Mouse (Mus musculus): Measurements from ENCODE around the gene Ralgapa1. TPM values are rescaled to one million over a fixed set of nuclear protein-coding genes. Genes with fewer than 3 reads are reported as not detected.
"Not testable (repeated sequence)": the region's sequence is repeated elsewhere in the genome, so short reads cannot be mapped to it uniquely, and the experiment has no call there.

Gene Ralgapa1
- polyA plus RNA-seq, 1 experiment: 3.6 TPM

- Histone ChIP-seq H3K27me3 (ENCODE audit: control insufficient read depth, insufficient read depth, insufficient read length) (no peaks in the 10 kb centered on the region), H3K79me3 (ENCODE audit: low read depth) (peaks cover 12% of the 10 kb centered on the region), H3K36me3 (ENCODE audit: control insufficient read depth, insufficient read depth) (no peaks in the 10 kb centered on the region), H3ac (ENCODE audit: control insufficient read depth, insufficient read length, low read depth) (no peak overlapping the region), H3K4me3 (ENCODE audit: insufficient read depth, poor library complexity, severe bottlenecking) (no peak overlapping the region), H3K79me2 (ENCODE audit: control insufficient read depth, insufficient read depth) (peaks cover 32% of the 10 kb centered on the region)
- TF ChIP-seq CEBPB (IDR thresholded peaks at IDR 0.05; ENCODE audit: low read depth) (no peak), MAX (IDR thresholded peaks at IDR 0.05) (no peak), MYOG (IDR thresholded peaks at IDR 0.05; ENCODE audit: control insufficient read depth, extremely low read depth, insufficient read length) (no peak), CTCF (IDR thresholded peaks at IDR 0.05; ENCODE audit: control insufficient read depth, insufficient read depth, insufficient read length) (no peak), FOSL1 (IDR thresholded peaks at IDR 0.05; ENCODE audit: insufficient read depth, low read length, poor library complexity, severe bottlenecking) (no peak), MYOD1 (IDR thresholded peaks at IDR 0.05; ENCODE audit: control insufficient read depth, insufficient read length, low read depth) (no peak), USF1 (IDR thresholded peaks at IDR 0.05; ENCODE audit: low read depth) (no peak)
Observed at GRCm38 (mm10) chr12:55798745-55799144, 22.2 kb downstream of the Ralgapa1 start.

DNA sequence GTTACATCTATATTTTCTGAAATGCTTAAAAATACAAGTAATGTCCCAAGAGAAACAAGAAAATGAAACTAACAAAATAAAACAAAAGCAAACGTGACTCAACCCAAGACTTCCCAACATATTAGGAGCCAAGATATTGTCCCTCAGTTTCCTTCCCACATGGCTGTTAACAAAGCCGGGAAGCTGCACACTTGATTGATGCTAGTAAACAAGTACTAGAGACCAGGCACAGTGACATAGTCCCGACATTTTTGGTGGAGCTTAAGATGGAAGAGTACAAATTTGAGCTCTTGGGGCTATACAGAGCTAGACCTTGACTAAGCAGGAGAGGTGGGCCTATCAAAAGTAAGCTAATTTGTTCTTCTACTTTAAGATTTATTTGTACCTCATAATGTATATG is 23.9 kb downstream of the Ralgapa1 start:
- H3K27me3 ChIP-seq (ENCODE audit: control insufficient read depth, insufficient read depth, insufficient read length): no peaks in the 10 kb centered on the region
- H3K79me2 ChIP-seq (ENCODE audit: control insufficient read depth, insufficient read depth): peaks cover 32% of the 10 kb centered on the region
- no peak for TF ChIP-seq MYOD1 (IDR thresholded peaks at IDR 0.05; ENCODE audit: control insufficient read depth, insufficient read length, low read depth)
- TF ChIP-seq CEBPB (IDR thresholded peaks at IDR 0.05; ENCODE audit: low read depth): no peak
- TF ChIP-seq MAX (IDR thresholded peaks at IDR 0.05): no peak
- TF ChIP-seq CTCF (IDR thresholded peaks at IDR 0.05; ENCODE audit: control insufficient read depth, insufficient read depth, insufficient read length): no peak
- no peak for TF ChIP-seq MYOG (IDR thresholded peaks at IDR 0.05; ENCODE audit: control insufficient read depth, extremely low read depth, insufficient read length)
- no peak for TF ChIP-seq USF1 (IDR thresholded peaks at IDR 0.05; ENCODE audit: low read depth)
- TF ChIP-seq FOSL1 (IDR thresholded peaks at IDR 0.05; ENCODE audit: insufficient read depth, low read length, poor library complexity, severe bottlenecking): no peak
- no peak overlapping the region for H3ac ChIP-seq (ENCODE audit: control insufficient read depth, insufficient read length, low read depth)
- no peaks in the 10 kb centered on the region for H3K36me3 ChIP-seq (ENCODE audit: control insufficient read depth, insufficient read depth)
- H3K4me3 ChIP-seq (ENCODE audit: insufficient read depth, poor library complexity, severe bottlenecking): no peak overlapping the region
- H3K79me3 ChIP-seq (ENCODE audit: low read depth): peaks cover 12% of the 10 kb centered on the region

DNA sequence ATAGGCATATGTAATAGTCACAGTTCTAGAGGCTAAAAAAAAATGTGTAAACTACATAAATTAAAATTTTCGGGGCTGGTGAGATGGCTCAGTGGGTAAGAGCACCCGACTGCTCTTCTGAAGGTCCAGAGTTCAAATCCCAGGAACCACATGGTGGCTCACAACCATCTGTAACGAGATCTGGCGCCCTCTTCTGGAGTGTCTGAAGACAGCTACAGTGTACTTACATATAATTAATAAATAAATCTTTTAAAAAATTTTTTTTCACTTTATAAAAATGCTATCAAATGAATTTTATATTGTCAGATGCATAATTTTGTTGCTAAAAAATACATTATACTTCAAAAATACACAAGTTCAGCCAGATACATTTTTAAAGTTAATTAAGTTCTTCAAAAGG is 26.5 kb downstream of the Ralgapa1 start:
- not testable (repeated sequence) for H3K27me3 ChIP-seq (ENCODE audit: control insufficient read depth, insufficient read depth, insufficient read length); H3K79me3 ChIP-seq (ENCODE audit: low read depth); H3K36me3 ChIP-seq (ENCODE audit: control insufficient read depth, insufficient read depth); H3ac ChIP-seq (ENCODE audit: control insufficient read depth, insufficient read length, low read depth); H3K4me3 ChIP-seq (ENCODE audit: insufficient read depth, poor library complexity, severe bottlenecking)
- peaks cover 15% of the 10 kb centered on the region for H3K79me2 ChIP-seq (ENCODE audit: control insufficient read depth, insufficient read depth)

DNA sequence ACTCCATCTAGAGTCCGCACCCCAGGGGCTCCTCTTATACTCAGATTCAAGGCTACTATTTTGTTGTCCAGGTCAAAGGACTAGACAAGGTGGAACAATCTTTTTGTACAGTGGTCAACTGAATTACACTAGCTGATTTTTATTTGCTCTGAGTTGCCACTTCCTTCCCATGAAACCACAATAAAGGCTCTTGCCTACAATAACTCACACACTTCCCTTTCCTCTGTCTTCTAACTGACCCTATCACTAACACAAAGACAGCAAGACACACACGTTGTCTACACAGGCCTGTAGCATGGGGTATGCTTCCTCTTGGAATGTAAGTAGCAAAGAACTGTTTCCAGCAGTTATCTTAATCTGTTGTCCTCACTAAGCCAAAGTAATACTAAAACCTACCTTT is 35.7 kb downstream of the Ralgapa1 start:
- Histone ChIP-seq H3K27me3 (ENCODE audit: control insufficient read depth, insufficient read depth, insufficient read length) (no peaks in the 10 kb centered on the region), H3K79me2 (ENCODE audit: control insufficient read depth, insufficient read depth) (no peaks in the 10 kb centered on the region), H3ac (ENCODE audit: control insufficient read depth, insufficient read length, low read depth) (no peak overlapping the region), H3K4me3 (ENCODE audit: insufficient read depth, poor library complexity, severe bottlenecking) (no peak overlapping the region), H3K36me3 (ENCODE audit: control insufficient read depth, insufficient read depth) (peaks cover 21% of the 10 kb centered on the region), H3K79me3 (ENCODE audit: low read depth) (no peaks in the 10 kb centered on the region)
- TF ChIP-seq USF1 (IDR thresholded peaks at IDR 0.05; ENCODE audit: low read depth): no peak
- TF ChIP-seq CTCF (IDR thresholded peaks at IDR 0.05; ENCODE audit: control insufficient read depth, insufficient read depth, insufficient read length): no peak
- TF ChIP-seq CEBPB (IDR thresholded peaks at IDR 0.05; ENCODE audit: low read depth): no peak
- no peak for TF ChIP-seq FOSL1 (IDR thresholded peaks at IDR 0.05; ENCODE audit: insufficient read depth, low read length, poor library complexity, severe bottlenecking)
- TF ChIP-seq MAX (IDR thresholded peaks at IDR 0.05): no peak
- no peak for TF ChIP-seq MYOD1 (IDR thresholded peaks at IDR 0.05; ENCODE audit: control insufficient read depth, insufficient read length, low read depth)
- no peak for TF ChIP-seq MYOG (IDR thresholded peaks at IDR 0.05; ENCODE audit: control insufficient read depth, extremely low read depth, insufficient read length)

DNA sequence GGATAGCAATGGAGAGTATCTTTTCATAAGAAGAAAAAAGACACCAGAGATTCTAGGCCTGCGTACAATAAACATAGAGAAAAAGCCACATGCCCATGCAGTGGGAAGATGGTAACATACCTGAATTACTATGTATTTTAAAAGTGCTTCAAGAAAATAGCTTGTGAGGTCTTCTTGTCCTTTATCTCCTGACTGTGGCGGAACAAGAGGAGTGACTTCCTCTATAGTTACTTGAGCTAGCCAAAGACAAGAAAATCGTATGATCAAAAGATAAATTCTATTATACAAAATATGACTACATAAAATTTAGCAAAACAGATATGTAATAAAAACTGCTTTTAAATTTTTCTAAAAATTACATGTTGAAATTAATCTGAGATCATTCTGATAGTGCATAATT is 38.3 kb downstream of the Ralgapa1 start:
- TF ChIP-seq MYOG (IDR thresholded peaks at IDR 0.05; ENCODE audit: control insufficient read depth, extremely low read depth, insufficient read length) (no peak), FOSL1 (IDR thresholded peaks at IDR 0.05; ENCODE audit: insufficient read depth, low read length, poor library complexity, severe bottlenecking) (no peak), CEBPB (IDR thresholded peaks at IDR 0.05; ENCODE audit: low read depth) (no peak), MYOD1 (IDR thresholded peaks at IDR 0.05; ENCODE audit: control insufficient read depth, insufficient read length, low read depth) (no peak), CTCF (IDR thresholded peaks at IDR 0.05; ENCODE audit: control insufficient read depth, insufficient read depth, insufficient read length) (no peak), USF1 (IDR thresholded peaks at IDR 0.05; ENCODE audit: low read depth) (no peak), MAX (IDR thresholded peaks at IDR 0.05) (no peak)
- Histone ChIP-seq H3K4me3 (ENCODE audit: insufficient read depth, poor library complexity, severe bottlenecking) (no peak overlapping the region), H3K27me3 (ENCODE audit: control insufficient read depth, insufficient read depth, insufficient read length) (no peaks in the 10 kb centered on the region), H3K36me3 (ENCODE audit: control insufficient read depth, insufficient read depth) (peaks cover 10% of the 10 kb centered on the region), H3K79me2 (ENCODE audit: control insufficient read depth, insufficient read depth) (no peaks in the 10 kb centered on the region), H3K79me3 (ENCODE audit: low read depth) (no peaks in the 10 kb centered on the region), H3ac (ENCODE audit: control insufficient read depth, insufficient read length, low read depth) (no peak overlapping the region)

- peaks cover 3% of the 10 kb centered on the region for H3K36me3 ChIP-seq (ENCODE audit: control insufficient read depth, insufficient read depth)
- H3K27me3 ChIP-seq (ENCODE audit: control insufficient read depth, insufficient read depth, insufficient read length): no peaks in the 10 kb centered on the region
- TF ChIP-seq CTCF (IDR thresholded peaks at IDR 0.05; ENCODE audit: control insufficient read depth, insufficient read depth, insufficient read length) (peak; percentile 25), MYOD1 (IDR thresholded peaks at IDR 0.05; ENCODE audit: control insufficient read depth, insufficient read length, low read depth) (no peak)
- H3K4me3 ChIP-seq (ENCODE audit: insufficient read depth, poor library complexity, severe bottlenecking): no peak overlapping the region
- no peak overlapping the region for H3ac ChIP-seq (ENCODE audit: control insufficient read depth, insufficient read length, low read depth)
- H3K79me3 ChIP-seq (ENCODE audit: low read depth): no peaks in the 10 kb centered on the region
- H3K79me2 ChIP-seq (ENCODE audit: control insufficient read depth, insufficient read depth): no peaks in the 10 kb centered on the region
Observed at GRCm38 (mm10) chr12:55778301-55778700, 42.7 kb downstream of the Ralgapa1 start.

Measured in C2C12 (cell line).